Mouse (Mus musculus) midbrain, postnatal 0 days (tissue): ENCODE measurements at regions not wholly inside any gene's neighbourhood (a gene's known extent, or its start where the extent isn't known, plus 50 kb on each side); places are given as distances from the start of the nearest gene placed in this dataset.

Experiments
- ATAC-seq: fragments of 200-750 bp; cut with Nextera tagmentation; 2 replicates; pipeline ENCODE4 v1.8.0; 2017; ENCODE audit warnings: moderate number of reproducible peaks, mild to moderate bottlenecking, moderate TSS enrichment, moderate library complexity; ENCODE audit not compliant: low FRiP score
- DNase-seq: peaks from one replicate; pipeline ENCODE4 v3.0.0-alpha.2; 2015; ENCODE audit warnings: low spot score
- H3K27ac ChIP-seq: fragments of 300-500 bp; sonication (generic); 2 replicates; pipeline ENCODE4 v1.5.1; 2014; ENCODE audit warnings: low read depth, mild to moderate bottlenecking, low read length, mixed read lengths
- H3K27me3 ChIP-seq: fragments of 300-500 bp; sonication (generic); 2 replicates; pipeline ENCODE4 v1.6.1; 2014; ENCODE audit warnings: low read length, control low read depth, mixed read lengths; ENCODE audit not compliant: insufficient read depth
- H3K36me3 ChIP-seq: fragments of 300-500 bp; sonication (generic); 2 replicates; pipeline ENCODE4 v1.6.1; 2014; ENCODE audit warnings: low read length, control low read depth, mixed read lengths; ENCODE audit not compliant: insufficient read depth
- H3K4me1 ChIP-seq: fragments of 300-500 bp; sonication (generic); 2 replicates; pipeline ENCODE4 v1.6.1; 2014; ENCODE audit warnings: mild to moderate bottlenecking, control low read depth, antibody characterized with exemption, low read length, mixed read lengths; ENCODE audit not compliant: insufficient read depth
- H3K4me2 ChIP-seq: fragments of 300-500 bp; sonication (generic); 2 replicates; pipeline ENCODE4 v1.6.1; 2014; ENCODE audit warnings: low read depth, mild to moderate bottlenecking, low read length, mixed read lengths; ENCODE audit not compliant: poor library complexity, severe bottlenecking
- H3K4me3 ChIP-seq: fragments of 300-500 bp; sonication (generic); 2 replicates; pipeline ENCODE4 v1.5.1; 2014; ENCODE audit warnings: low read depth, mild to moderate bottlenecking, low read length, moderate library complexity
- H3K9ac ChIP-seq: fragments of 300-500 bp; sonication (generic); replicated peaks from 2 replicates; pipeline ENCODE4 v1.6.1; 2014; ENCODE audit warnings: mild to moderate bottlenecking, low read length, moderate library complexity, mixed read lengths; ENCODE audit not compliant: poor library complexity, severe bottlenecking
- H3K9me3 ChIP-seq: fragments of 300-500 bp; sonication (generic); 2 replicates; pipeline ENCODE4 v1.6.1; 2016; ENCODE audit warnings: low read length, control low read depth
- CTCF ChIP-seq: IDR thresholded peaks from 2 replicates; pipeline ENCODE4 v1.5.1; 2016; ENCODE audit warnings: antibody characterized with exemption, mild to moderate bottlenecking
- WGBS: fragments of 180-500 bp; shearing (Covaris S2); extraction: QIAGEN DNeasy Blood & Tissue Kit; methylation state at CpG from one replicate; pipeline ENCODE4 v1.1.7; 2014; 5-methylcytosine and 5-hydroxymethylcytosine counted together

DNA sequence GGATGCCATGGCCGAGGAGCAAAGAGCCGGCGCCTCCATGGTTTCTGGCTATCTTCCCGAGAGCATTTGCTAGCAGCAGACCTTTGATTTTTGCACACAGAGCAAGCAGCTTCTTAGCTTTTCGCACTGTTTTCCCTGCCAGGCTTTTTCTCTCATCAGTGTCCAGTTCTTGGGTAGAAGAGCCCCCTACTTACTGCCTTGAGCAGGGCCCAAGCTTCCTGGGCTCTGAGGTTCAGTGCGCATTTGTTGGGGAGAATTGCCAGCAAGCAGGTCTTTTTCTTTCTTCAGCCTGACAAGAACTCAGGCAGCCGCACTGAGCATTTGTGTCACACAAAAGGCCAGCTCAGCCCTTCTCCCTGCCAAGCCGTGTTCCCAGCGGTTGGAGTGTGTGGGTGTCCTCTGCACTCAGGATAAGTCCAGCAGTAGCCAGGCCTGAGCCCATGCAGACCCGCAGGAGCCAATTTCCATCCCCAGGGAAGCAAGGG lies 565.2 kb upstream of the Adam5 start:
- no peaks in the 10 kb centered on the region for H3K9me3 ChIP-seq
- WGBS: 23% methylated on average over 10 of the region's 10 CpGs
- no peaks in the 10 kb centered on the region for H3K27me3 ChIP-seq
- TF ChIP-seq CTCF: peak; percentile 6; the same call in 1 of the 2 replicates
- no peak overlapping the region for H3K4me2 ChIP-seq
- H3K4me3 ChIP-seq: no peak overlapping the region
- H3K9ac ChIP-seq: no peak overlapping the region
- peak; percentile 88 for DNase-seq
- peak; percentile 83 for ATAC-seq
- peak overlapping the region; percentile 52 for H3K27ac ChIP-seq
- no peaks in the 10 kb centered on the region for H3K36me3 ChIP-seq
- peaks cover 14% of the 10 kb centered on the region; the same call in 1 of the 2 replicates for H3K4me1 ChIP-seq

DNA sequence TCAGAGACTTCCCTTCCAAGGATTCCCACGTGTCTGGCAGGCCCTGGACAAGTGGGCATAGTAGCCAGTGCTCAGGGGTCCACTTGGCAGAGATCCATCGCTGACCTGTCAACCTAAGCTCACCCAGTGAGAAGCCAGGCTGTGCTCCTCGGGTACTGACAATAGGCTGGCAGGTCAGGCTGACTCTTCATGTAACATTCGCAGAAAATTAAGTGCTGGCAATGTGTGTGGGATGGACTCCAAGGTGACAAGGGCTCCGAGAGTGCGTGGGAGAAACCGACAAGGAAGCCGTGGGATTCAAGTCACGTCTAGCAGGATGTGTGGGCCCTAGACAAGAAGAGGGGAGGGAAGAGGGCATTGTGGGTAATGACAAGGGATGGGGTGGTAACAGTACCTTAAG lies 564.6 kb upstream of the Adam5 start:
- ATAC-seq (peak; percentile 35; the same call in 1 of the 2 replicates), DNase-seq (peak; percentile 50)
- 58% methylated on average over 9 of the region's 9 CpGs for WGBS
- Histone ChIP-seq H3K4me3 (no peak overlapping the region), H3K9me3 (no peaks in the 10 kb centered on the region), H3K9ac (no peak overlapping the region), H3K4me2 (no peak overlapping the region), H3K36me3 (no peaks in the 10 kb centered on the region), H3K27ac (peak overlapping the region; percentile 52; the same call in 1 of the 2 replicates), H3K4me1 (peaks cover 14% of the 10 kb centered on the region; the same call in 1 of the 2 replicates), H3K27me3 (no peaks in the 10 kb centered on the region)
- no peak for TF ChIP-seq CTCF

DNA sequence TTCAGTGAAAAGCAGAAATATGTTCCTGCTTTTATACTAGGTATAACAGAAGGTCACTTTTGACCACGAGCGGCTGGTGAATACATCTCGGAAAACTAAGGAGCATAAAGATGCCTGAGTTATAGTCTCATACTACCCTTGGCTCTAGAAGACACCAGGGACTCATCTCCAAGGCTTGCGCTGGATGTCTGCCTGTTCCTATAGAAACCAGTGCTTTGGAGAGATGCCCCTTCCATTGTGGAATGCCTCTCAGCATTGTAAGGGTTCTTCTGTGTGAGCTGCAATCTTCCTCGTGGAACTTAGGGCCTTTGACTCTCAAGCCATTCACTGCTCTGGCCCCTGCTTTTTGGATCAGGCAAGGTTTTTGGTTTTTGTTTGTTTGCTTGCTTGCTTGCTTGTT lies 561.0 kb upstream of the Adam5 start:
- Histone ChIP-seq H3K27ac (no peak overlapping the region), H3K4me1 (0 out of 2 replicates have a peak, but pooled peaks cover 4% of the 10 kb centered on the region), H3K36me3 (no peaks in the 10 kb centered on the region), H3K4me3 (no peak overlapping the region), H3K9ac (no peak overlapping the region), H3K27me3 (no peaks in the 10 kb centered on the region), H3K4me2 (no peak overlapping the region), H3K9me3 (no peaks in the 10 kb centered on the region)
- TF ChIP-seq CTCF: no peak
- no peak for ATAC-seq
- WGBS: 54% methylated on average over 5 of the region's 5 CpGs
- DNase-seq: peak; percentile 51

DNA sequence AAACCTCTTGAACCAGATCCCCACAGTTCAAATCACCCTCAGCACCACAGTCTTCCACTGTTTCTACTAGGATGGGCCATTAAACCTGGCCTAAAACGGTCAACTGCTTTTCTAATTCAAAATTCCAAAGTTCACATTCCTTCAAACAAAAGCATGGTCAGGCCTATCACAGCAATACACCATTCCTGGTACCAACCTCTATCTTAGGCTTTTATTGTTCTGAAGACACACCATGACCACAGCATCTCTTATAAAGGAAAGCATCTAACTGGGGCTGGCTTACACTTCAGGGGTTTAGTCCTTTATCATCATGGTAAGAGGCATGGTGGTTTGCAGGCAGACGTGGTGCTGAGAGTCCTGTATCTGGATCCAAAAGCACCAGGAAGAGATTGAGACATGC lies 560.4 kb upstream of the Adam5 start:
- Histone ChIP-seq H3K4me3 (no peak overlapping the region), H3K27me3 (no peaks in the 10 kb centered on the region), H3K4me1 (no peaks in the 10 kb centered on the region), H3K27ac (no peak overlapping the region), H3K4me2 (no peak overlapping the region), H3K9me3 (no peaks in the 10 kb centered on the region), H3K36me3 (no peaks in the 10 kb centered on the region), H3K9ac (no peak overlapping the region)
- DNase-seq: no peak
- ATAC-seq: no peak
- TF ChIP-seq CTCF: no peak
- WGBS: 73% methylated on average over 2 of the region's 2 CpGs

DNA sequence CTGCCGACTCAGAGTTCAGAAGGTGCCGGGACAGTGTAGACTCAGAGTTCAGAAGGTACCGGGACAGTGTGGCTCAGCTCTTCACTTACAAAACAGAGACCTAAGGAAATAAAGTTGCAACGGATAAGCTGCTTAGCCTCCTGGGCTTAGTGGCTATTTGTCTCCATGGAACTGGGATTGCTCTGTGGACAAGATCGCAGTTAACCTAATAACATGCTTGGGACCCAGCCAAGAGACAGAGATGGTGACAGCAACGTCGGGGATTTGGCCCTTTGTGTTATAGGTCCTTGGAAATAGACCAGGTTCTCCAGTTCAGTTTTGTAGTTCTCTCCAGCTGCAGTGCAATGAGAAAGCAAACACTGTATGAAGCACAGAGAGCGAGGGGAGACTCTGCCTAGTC lies 549.1 kb upstream of the Adam5 start:
- Histone ChIP-seq H3K4me3 (no peak overlapping the region), H3K9ac (no peak overlapping the region), H3K27me3 (no peaks in the 10 kb centered on the region; the same call in 1 of the 2 replicates), H3K27ac (no peak overlapping the region), H3K4me1 (peaks cover 11% of the 10 kb centered on the region; the same call in 1 of the 2 replicates), H3K4me2 (no peak overlapping the region), H3K9me3 (no peaks in the 10 kb centered on the region), H3K36me3 (no peaks in the 10 kb centered on the region)
- ATAC-seq (no peak), DNase-seq (peak; percentile 33)
- 37% methylated on average over 8 of the region's 8 CpGs for WGBS
- TF ChIP-seq CTCF: no peak

DNA sequence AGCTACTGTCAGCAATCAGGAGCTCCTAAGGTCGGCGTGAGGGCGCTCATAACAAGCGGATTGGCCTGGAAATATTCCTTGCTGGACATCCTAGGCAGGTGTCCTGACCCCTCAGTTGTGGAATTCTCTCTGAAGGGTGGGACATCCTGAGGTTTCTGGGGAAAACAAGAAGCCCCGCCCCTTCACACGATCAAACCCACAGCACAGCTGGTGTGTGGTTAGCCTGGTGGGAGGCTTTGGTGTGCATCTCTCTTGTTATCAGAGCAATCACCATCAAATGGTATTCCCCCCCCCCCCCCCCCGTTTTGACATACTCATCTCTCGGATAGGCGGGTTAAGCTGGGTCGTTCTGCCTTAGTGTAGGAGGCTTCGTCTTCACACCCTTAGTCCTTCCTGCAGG lies 546.8 kb upstream of the Adam5 start:
- ATAC-seq (no peak), DNase-seq (no peak)
- Histone ChIP-seq H3K36me3 (no peaks in the 10 kb centered on the region), H3K9ac (no peak overlapping the region), H3K4me1 (peaks cover 12% of the 10 kb centered on the region; the same call in 1 of the 2 replicates), H3K4me3 (no peak overlapping the region), H3K27ac (no peak overlapping the region), H3K27me3 (no peaks in the 10 kb centered on the region; the same call in 1 of the 2 replicates), H3K9me3 (no peaks in the 10 kb centered on the region), H3K4me2 (no peak overlapping the region)
- no peak for TF ChIP-seq CTCF
- 41% methylated on average over 11 of the region's 11 CpGs for WGBS
